In genomic region chr19:42144067-42144466, GRCm38 (mm10) we compare ENCODE assay signal across 12 mouse cellular contexts. TPM values are rescaled to one million over a fixed set of nuclear protein-coding genes. Genes with fewer than 3 reads are reported as not detected.
DNase-seq lines count a peak whose midpoint lies in the region; ATAC-seq and TF ChIP-seq lines count a peak whose summit lies in the region.
"Had no signal": no experiment of that assay in that cellular context is flagged by ENCODE, and none has a peak within 500 bp of the region (broad histone marks: within the 10 kb centered on the region; RNA-seq: fewer than 3 reads in every experiment).

No protein-coding gene starts in this region.

- no peaks in the 10 kb centered on the region for H3K9me3 ChIP-seq in heart, embryonic 15.5 days (replicated peaks)
- no peaks in the 10 kb centered on the region for H3K9me3 ChIP-seq in ES-Bruce4 (replicated peaks; ENCODE audit: control insufficient read depth, insufficient read depth, low read length, poor library complexity, severe bottlenecking)
- H3K9me3 ChIP-seq: forebrain, embryonic 10.5 days; hindbrain, embryonic 13.5 days had no signal

- H3K27ac ChIP-seq in heart, embryonic 15.5 days: no peak overlapping the region
- peak overlapping the region; percentile 40; the same call in 1 of the 2 replicates for H3K27ac ChIP-seq in ES-Bruce4 (ENCODE audit: insufficient read depth, low read length)
- H3K27ac ChIP-seq: forebrain, embryonic 10.5 days; hindbrain, embryonic 13.5 days had no signal

- no peak overlapping the region for H3K4me3 ChIP-seq in heart, embryonic 15.5 days
- no peak overlapping the region for H3K4me3 ChIP-seq in ES-Bruce4 (ENCODE audit: low read depth, low read length)
- H3K4me3 ChIP-seq: forebrain, embryonic 10.5 days; hindbrain, embryonic 13.5 days had no signal

- no peaks in the 10 kb centered on the region for H3K27me3 ChIP-seq in heart, embryonic 15.5 days
- no peaks in the 10 kb centered on the region for H3K27me3 ChIP-seq in ES-Bruce4 (ENCODE audit: control insufficient read depth, insufficient read depth, low read length, poor library complexity, severe bottlenecking)

- 0 out of 2 replicates have a peak overlapping the region, but pooled peaks have one; percentile 16 for H3K4me2 ChIP-seq in heart, embryonic 15.5 days
- H3K4me2 ChIP-seq: hindbrain, embryonic 13.5 days; liver, embryonic 11.5 days had no signal

- peak; percentile 36 to 61 for DNase-seq in adrenal gland, adult (ENCODE audit: inconsistent age in 2 of 2, low spot score in 1 of 2)
- no peak for DNase-seq in adrenal gland, postnatal 4 days (ENCODE audit: low spot score in 2 of 2)
- DNase-seq in heart, adult 18-20 months: no peak
- peak; percentile 76 for DNase-seq in lung, postnatal 36 days
- no peak for DNase-seq in ovary, postnatal 36 days (ENCODE audit: low spot score)
- no peak for DNase-seq in thymus, postnatal 4 days

- WGBS in heart, embryonic 15.5 days: 32% methylated on average over 6 of the region's 6 CpGs

- ATAC-seq in heart, embryonic 15.5 days (replicated peaks; ENCODE audit: insufficient number of reproducible peaks, insufficient read depth, low FRiP score, low read depth): no peak

- TF ChIP-seq POLR2A in ES-Bruce4 (IDR thresholded peaks at IDR 0.05; ENCODE audit: insufficient read depth, low read length): no peak

- no peak for TF ChIP-seq EP300 in ES-Bruce4 (IDR thresholded peaks at IDR 0.05; ENCODE audit: insufficient read depth, low read depth, low read length)

- H3K9ac ChIP-seq in heart, embryonic 15.5 days: no peak overlapping the region
- H3K9ac ChIP-seq in ES-Bruce4 (ENCODE audit: low read depth, poor library complexity, severe bottlenecking): no peak overlapping the region
- H3K9ac ChIP-seq: forebrain, postnatal 0 days; hindbrain, embryonic 13.5 days had no signal

- no peaks in the 10 kb centered on the region for H3K36me3 ChIP-seq in heart, embryonic 15.5 days
- H3K36me3 ChIP-seq in ES-Bruce4 (ENCODE audit: control insufficient read depth, insufficient read depth, low read length, poor library complexity, severe bottlenecking): no peaks in the 10 kb centered on the region
- H3K36me3 ChIP-seq: forebrain, embryonic 10.5 days; hindbrain, embryonic 13.5 days had no signal

- TF ChIP-seq CTCF in ES-Bruce4 (IDR thresholded peaks at IDR 0.05; ENCODE audit: low read depth, low read length): no peak

- peaks cover 29% of the 10 kb centered on the region for H3K4me1 ChIP-seq in heart, embryonic 15.5 days (replicated peaks)
- no peaks in the 10 kb centered on the region for H3K4me1 ChIP-seq in ES-Bruce4 (ENCODE audit: control insufficient read depth, insufficient read depth, low read length)

RNA-seq across cellular contexts. Expression of gene Marveld1, which starts 3.1 kb away (rescaled TPM):
- total RNA-seq in adrenal gland, postnatal 4 days (2021): 10 to 100 TPM; 45.5 to 47.2 TPM
- polyA plus RNA-seq in heart, embryonic 15.5 days (2015; fragmentation: Nextera tagmentation; extraction: Ambion mirVana): 15.8 and 24.0 TPM in 2 replicates
- total RNA-seq in heart, adult 18-20 months (2021): 10 to 100 TPM; 19.1 to 21.1 TPM
- polyA plus RNA-seq in ES-Bruce4 (2011; ENCODE audit: insufficient read depth, insufficient read length, low read depth, missing spikeins): 15.0 and 17.7 TPM in 2 replicates

RNA-seq across cellular contexts. Expression of gene Avpi1, which starts 15.2 kb away (rescaled TPM):
- 10 to 100 TPM; 15.1 to 15.3 TPM for total RNA-seq in adrenal gland, postnatal 4 days (2021)
- polyA plus RNA-seq in heart, embryonic 15.5 days (2015; fragmentation: Nextera tagmentation; extraction: Ambion mirVana): 29.7 and 34.1 TPM in 2 replicates
- 10 to 100 TPM; 10.1 to 12.4 TPM for total RNA-seq in heart, adult 18-20 months (2021)
- 44.7 and 49.2 TPM in 2 replicates for polyA plus RNA-seq in ES-Bruce4 (2011; ENCODE audit: insufficient read depth, insufficient read length, low read depth, missing spikeins)

RNA-seq across cellular contexts. Expression of gene Zfyve27, which starts 19.7 kb away (rescaled TPM):
- total RNA-seq in adrenal gland, postnatal 4 days (2021): 10 to 100 TPM; 61.4 to 63.9 TPM
- polyA plus RNA-seq in heart, embryonic 15.5 days (2015; fragmentation: Nextera tagmentation; extraction: Ambion mirVana): 18.4 and 26.7 TPM in 2 replicates
- 10 to 100 TPM; 17.3 to 21.3 TPM for total RNA-seq in heart, adult 18-20 months (2021)
- 24.4 and 25.0 TPM in 2 replicates for polyA plus RNA-seq in ES-Bruce4 (2011; ENCODE audit: insufficient read depth, insufficient read length, low read depth, missing spikeins)

RNA-seq across cellular contexts. Expression of gene Pi4k2a, which starts 53.8 kb away (rescaled TPM):
- 10 to 100 TPM; 37.5 to 42.3 TPM for total RNA-seq in adrenal gland, postnatal 4 days (2021)
- 13.3 and 16.1 TPM in 2 replicates for polyA plus RNA-seq in heart, embryonic 15.5 days (2015; fragmentation: Nextera tagmentation; extraction: Ambion mirVana)
- total RNA-seq in heart, adult 18-20 months (2021): 10 to 100 TPM; 18.2 to 19.3 TPM
- polyA plus RNA-seq in ES-Bruce4 (2011; ENCODE audit: insufficient read depth, insufficient read length, low read depth, missing spikeins): 27.2 and 30.4 TPM in 2 replicates

RNA-seq across cellular contexts. Expression of gene Morn4, which starts 57.9 kb away (rescaled TPM):
- 10 to 100 TPM; 15.0 to 16.0 TPM for total RNA-seq in adrenal gland, postnatal 4 days (2021)
- 10.4 and 12.6 TPM in 2 replicates for polyA plus RNA-seq in heart, embryonic 15.5 days (2015; fragmentation: Nextera tagmentation; extraction: Ambion mirVana)
- total RNA-seq in heart, adult 18-20 months (2021): 1 to 10 TPM; 2.3 to 3.1 TPM
- 18.8 and 19.6 TPM in 2 replicates for polyA plus RNA-seq in ES-Bruce4 (2011; ENCODE audit: insufficient read depth, insufficient read length, low read depth, missing spikeins)

Comparison
In these comparisons a context has a peak if more than half of its experiments do, and no peak if none do; other contexts are left out.
1. DNase-seq: peak in adrenal gland, adult (2 of 2) and lung, postnatal 36 days (single experiment); none in adrenal gland, postnatal 4 days (0 of 2), heart, adult 18-20 months (0 of 2), ovary, postnatal 36 days (single experiment) and thymus, postnatal 4 days (single experiment).